Mouse (Mus musculus): ENCODE measurements around the gene Cdkl5. TPM values are rescaled to one million over a fixed set of nuclear protein-coding genes. Genes with fewer than 3 reads are reported as not detected.

The Cdkl5 gene
- polyA plus RNA-seq, 1 experiment from 2014 or later, result 3.0 TPM

Other genes starting within 250 kb of the Cdkl5 start
- gene Rs1, start 226.7 kb downstream of the Cdkl5 start, polyA plus RNA-seq (2015; fragmentation: Nextera tagmentation; extraction: Ambion mirVana), result not detected in 2 replicates
- gene Gja6, start 87.7 kb downstream of the Cdkl5 start, polyA plus RNA-seq (2015; fragmentation: Nextera tagmentation; extraction: Ambion mirVana), result 0.17 and 0.47 TPM in 2 replicates
- gene Scml2, start 122.5 kb upstream of the Cdkl5 start, polyA plus RNA-seq (2015; fragmentation: Nextera tagmentation; extraction: Ambion mirVana), result 4.5 TPM in 2 replicates